Mouse (Mus musculus): ENCODE data around the gene Zmynd10.

- no peak for TF ChIP-seq CTCF (IDR thresholded peaks at IDR 0.05; ENCODE audit: low read depth)
- no peak for TF ChIP-seq EP300 (IDR thresholded peaks at IDR 0.05; ENCODE audit: low read depth)
These were observed at the start of gene Zmynd10 for GRCm38 (mm10) chr9:107547026-107547425.
